Mouse (Mus musculus): ENCODE results near the gene Tas2r121. TPM values are rescaled to one million over a fixed set of nuclear protein-coding genes. Genes with fewer than 3 reads are reported as not detected.
"Not testable (repeated sequence)": the region's sequence is repeated elsewhere in the genome, so short reads cannot be mapped to it uniquely, and the experiment has no call there.

Gene Tas2r121
- total RNA-seq (2021) = not detected
- long read RNA-seq, experiment 1 = 0 reads
- long read RNA-seq, experiment 2 = 0 reads

GRCm38 (mm10) chr6:132700907-132701306 lies at the start of gene Tas2r121:
Gene Tas2r121 (minus strand): TSS chr6:132701007.
- no peak for DNase-seq (ENCODE audit: low spot score)

DNA sequence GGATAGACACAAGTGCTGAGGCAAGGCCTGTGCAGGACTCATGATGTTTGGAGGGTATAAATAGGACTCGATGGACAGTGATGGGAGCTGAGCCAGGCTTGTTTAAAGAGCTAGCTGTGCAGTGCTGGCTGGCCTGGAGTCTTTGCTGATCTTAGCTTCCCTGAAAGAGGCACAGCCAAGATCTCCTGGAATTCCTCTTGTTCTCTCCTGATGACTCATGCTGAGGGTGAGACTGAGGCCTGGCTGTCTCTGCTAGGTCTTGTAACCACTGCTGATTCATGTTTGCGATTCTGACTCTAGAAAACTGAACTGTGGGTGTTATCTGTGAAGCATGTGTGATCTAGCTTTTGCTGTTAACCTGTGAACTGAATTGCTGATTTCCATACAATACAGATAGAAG lies 49.4 kb upstream of the Tas2r121 start:
- DNase-seq (ENCODE audit: low spot score) = no peak

DNA sequence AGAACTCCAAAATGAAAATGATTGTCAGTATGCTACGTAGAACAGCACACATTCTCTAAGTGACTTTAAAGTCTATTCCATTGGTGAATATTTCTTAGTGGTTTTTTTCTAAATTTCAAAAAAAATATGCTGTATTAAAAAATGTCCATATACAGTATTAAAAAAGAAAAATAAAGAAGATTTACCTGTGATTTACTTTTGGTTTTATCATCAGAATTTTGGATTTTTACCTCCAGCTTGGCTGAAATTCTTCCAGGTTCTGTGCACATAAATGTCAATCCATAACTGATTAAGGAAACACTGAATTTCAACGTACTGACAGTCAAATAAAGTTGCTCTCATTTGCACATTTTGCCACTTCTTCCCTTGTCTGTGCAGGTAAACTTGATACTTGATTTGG lies 37.1 kb upstream of the Tas2r121 start, which contains the start of gene Tas2r115:
Tas2r115 (minus strand) TSS at position 101 of the 400 bp plus-strand sequence.
- no peak for DNase-seq (ENCODE audit: low spot score)

GRCm38 (mm10) chr6:132711828-132712227 lies 11.0 kb upstream of the Tas2r121 start, which contains the start of gene Tas2r122:
Gene Tas2r122 (minus strand): TSS chr6:132711928.
- DNase-seq (ENCODE audit: low spot score) = no peak

DNA sequence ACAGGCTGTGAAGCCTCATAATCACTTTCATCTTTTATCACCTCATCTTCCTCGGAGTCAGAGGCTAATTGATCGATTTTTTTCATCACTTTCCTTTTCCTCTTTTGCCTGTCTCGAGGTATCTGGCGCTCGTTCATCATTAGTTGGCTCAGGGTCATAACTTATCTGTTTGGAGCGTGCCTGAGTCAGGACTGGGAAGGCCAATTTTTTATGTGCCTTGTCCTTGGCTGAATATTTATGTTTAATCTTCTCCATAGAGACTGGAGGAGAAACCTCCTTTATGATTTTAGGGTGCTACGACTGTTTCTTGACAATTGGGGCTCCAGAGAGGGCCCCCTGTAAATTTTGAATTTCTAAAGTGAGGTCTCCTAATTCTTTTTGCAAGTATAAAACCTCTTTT lies 9.2 kb downstream of the Tas2r121 start:
- not testable (repeated sequence) for DNase-seq (ENCODE audit: low spot score)

DNA sequence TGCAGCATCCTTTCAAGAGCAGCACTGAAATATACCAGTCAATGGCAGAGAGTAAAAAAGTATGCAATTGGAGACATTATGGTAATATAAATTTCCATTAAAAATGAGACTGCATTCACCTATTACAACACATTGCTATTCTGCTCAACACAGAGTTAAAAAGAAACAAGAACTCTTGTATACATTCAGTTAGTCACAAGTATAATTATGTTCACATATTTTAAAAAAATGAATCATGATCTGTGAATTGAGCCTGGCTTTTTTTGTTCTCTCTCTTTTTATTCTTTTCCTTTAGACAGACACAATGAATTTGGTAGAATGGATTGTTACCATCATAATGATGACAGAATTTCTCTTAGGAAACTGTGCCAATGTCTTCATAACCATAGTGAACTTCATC lies 44.2 kb downstream of the Tas2r121 start, which contains the start of gene Tas2r120:
Tas2r120 (plus strand) TSS at position 301 of the 400 bp plus-strand sequence.
- DNase-seq (ENCODE audit: low spot score) = no peak

DNA sequence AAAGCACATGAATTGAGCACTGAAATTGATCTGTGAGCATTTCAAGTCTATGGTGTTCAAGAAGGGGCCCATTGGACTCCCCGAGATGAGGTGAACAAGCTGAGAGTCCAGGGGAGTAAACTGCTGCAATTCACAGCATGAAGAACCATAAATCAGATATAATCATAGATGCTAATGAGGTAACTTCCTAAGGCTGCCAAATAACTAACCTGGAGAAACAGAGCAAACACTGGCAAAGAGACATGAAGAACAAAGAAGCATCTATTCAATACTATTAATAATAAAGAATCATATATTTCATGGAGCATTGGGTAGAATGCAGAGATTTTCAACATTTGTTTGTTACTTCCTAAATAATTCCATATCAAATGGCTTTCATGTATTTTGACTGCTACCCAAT lies 49.4 kb downstream of the Tas2r121 start, which contains the start of gene A630073D07Rik:
A630073D07Rik (minus strand) TSS at position 101 of the 400 bp plus-strand sequence.
- DNase-seq (ENCODE audit: low spot score) = no peak

Other genes starting within 250 kb of the Tas2r121 start
- not detected for gene Prh1, start 131.2 kb downstream of the Tas2r121 start, total RNA-seq (2021)
- not detected for gene Prp2, start 105.1 kb downstream of the Tas2r121 start, total RNA-seq (2021)
- gene A630073D07Rik, start 49.5 kb downstream of the Tas2r121 start, total RNA-seq (2021) = not detected
- gene Tas2r120, start 44.1 kb downstream of the Tas2r121 start, total RNA-seq (2021) = not detected
- not detected for gene Tas2r122, start 10.9 kb upstream of the Tas2r121 start, total RNA-seq (2021)
- not detected for gene Tas2r115, start 37.0 kb upstream of the Tas2r121 start, total RNA-seq (2021)
- not detected for gene Tas2r124, start 53.7 kb upstream of the Tas2r121 start, total RNA-seq (2021)
- gene Tas2r102, start 61.1 kb upstream of the Tas2r121 start, total RNA-seq (2021) = not detected
- gene Tas2r136, start 77.2 kb upstream of the Tas2r121 start, total RNA-seq (2021) = not detected
- gene Tas2r117, start 101.8 kb upstream of the Tas2r121 start, total RNA-seq (2021) = not detected
- not detected for gene Tas2r123, start 146.1 kb upstream of the Tas2r121 start, total RNA-seq (2021)
- not detected for gene Tas2r116, start 154.4 kb upstream of the Tas2r121 start, total RNA-seq (2021)
- gene Tas2r110, start 167.0 kb upstream of the Tas2r121 start, total RNA-seq (2021) = not detected
- not detected for gene Tas2r113, start 192.0 kb upstream of the Tas2r121 start, total RNA-seq (2021)
- not detected for gene Tas2r125, start 208.6 kb upstream of the Tas2r121 start, total RNA-seq (2021)

All from gastrocnemius, adult 18-20 months (tissue).